Mouse (Mus musculus) lung, postnatal 36 days (tissue): ENCODE data around the gene Pde4d.
A peak's percentile ranks its signal among the peaks of the same experiment; 100 is the strongest.

Source experiments
- DNase-seq: peaks from one replicate; pipeline ENCODE4 v3.0.0; 2022; ENCODE audit warnings: mixed read lengths

Gene Pde4d

GRCm38 (mm10) chr13:108601021-108601420 lies 151.3 kb downstream of the Pde4d start:
- peak; percentile 4 for DNase-seq

- DNase-seq: no peak
These were observed 153.8 kb downstream of the Pde4d start for GRCm38 (mm10) chr13:108603502-108603901.

- no peak for DNase-seq
These were observed 154.5 kb downstream of the Pde4d start for GRCm38 (mm10) chr13:108604213-108604612.

- DNase-seq: no peak
These were observed 168.5 kb downstream of the Pde4d start for GRCm38 (mm10) chr13:108618207-108618606.

GRCm38 (mm10) chr13:108622681-108623080 lies 172.9 kb downstream of the Pde4d start:
- DNase-seq: no peak

- DNase-seq: no peak
These were observed 174.2 kb downstream of the Pde4d start for GRCm38 (mm10) chr13:108623929-108624328.

GRCm38 (mm10) chr13:108626166-108626565 lies 176.4 kb downstream of the Pde4d start:
- no peak for DNase-seq

- no peak for DNase-seq
These were observed 178.8 kb downstream of the Pde4d start for GRCm38 (mm10) chr13:108628501-108628900.

GRCm38 (mm10) chr13:108630576-108630975 lies 180.8 kb downstream of the Pde4d start:
- DNase-seq: no peak

GRCm38 (mm10) chr13:108631222-108631621 lies 181.5 kb downstream of the Pde4d start:
- DNase-seq: no peak

GRCm38 (mm10) chr13:108636526-108636925 lies 186.8 kb downstream of the Pde4d start:
- DNase-seq: no peak

GRCm38 (mm10) chr13:108642259-108642658 lies 192.5 kb downstream of the Pde4d start:
- DNase-seq: no peak

- no peak for DNase-seq
These were observed 197.1 kb downstream of the Pde4d start for GRCm38 (mm10) chr13:108646801-108647200.

- no peak for DNase-seq
These were observed 197.5 kb downstream of the Pde4d start for GRCm38 (mm10) chr13:108647239-108647638.

- peak; percentile 47 for DNase-seq
These were observed 204.4 kb downstream of the Pde4d start for GRCm38 (mm10) chr13:108654026-108654723.

- no peak for DNase-seq
These were observed 216.8 kb downstream of the Pde4d start for GRCm38 (mm10) chr13:108666579-108666978.

GRCm38 (mm10) chr13:108667077-108667476 lies 217.3 kb downstream of the Pde4d start:
- peak; percentile 25 for DNase-seq

- no peak for DNase-seq
These were observed 227.3 kb downstream of the Pde4d start for GRCm38 (mm10) chr13:108677056-108677455.

- peak; percentile 29 for DNase-seq
These were observed 233.3 kb downstream of the Pde4d start for GRCm38 (mm10) chr13:108683018-108683417.

- no peak for DNase-seq
These were observed 236.1 kb downstream of the Pde4d start for GRCm38 (mm10) chr13:108685817-108686216.

- DNase-seq: no peak
These were observed 236.5 kb downstream of the Pde4d start for GRCm38 (mm10) chr13:108686262-108686661.

- DNase-seq: no peak
These were observed 237.1 kb downstream of the Pde4d start for GRCm38 (mm10) chr13:108686807-108687206.

GRCm38 (mm10) chr13:108692883-108693550 lies 243.3 kb downstream of the Pde4d start:
- DNase-seq: no peak

- DNase-seq: no peak
These were observed 255.7 kb downstream of the Pde4d start for GRCm38 (mm10) chr13:108705441-108705840.
